Mouse (Mus musculus) heart, embryonic 13.5 days (tissue): ENCODE measurements at regions not wholly inside any gene's neighbourhood (a gene's known extent, or its start where the extent isn't known, plus 50 kb on each side); places are given as distances from the start of the nearest gene placed in this dataset.

ENCODE experiments used
- ATAC-seq: fragments of 200-750 bp; cut with Nextera tagmentation; 2 replicates; pipeline ENCODE4 v1.8.0; 2017; ENCODE audit warnings: moderate TSS enrichment; ENCODE audit not compliant: insufficient number of reproducible peaks, low FRiP score, low TSS enrichment; ENCODE audit errors: extremely low read depth
- H3K27ac ChIP-seq: fragments of 300-500 bp; sonication (generic); replicated peaks from 2 replicates; pipeline ENCODE4 v1.5.1; 2015; ENCODE audit warnings: moderate library complexity, mild to moderate bottlenecking, inconsistent platforms
- H3K27me3 ChIP-seq: fragments of 300-500 bp; sonication (generic); replicated peaks from 2 replicates; pipeline ENCODE4 v1.6.1; 2015; ENCODE audit warnings: mild to moderate bottlenecking, inconsistent platforms
- H3K36me3 ChIP-seq: fragments of 300-500 bp; sonication (generic); 2 replicates; pipeline ENCODE4 v1.6.1; 2015; ENCODE audit warnings: mild to moderate bottlenecking, inconsistent platforms
- H3K4me1 ChIP-seq: fragments of 300-500 bp; sonication (generic); 2 replicates; pipeline ENCODE4 v1.6.1; 2015; ENCODE audit warnings: inconsistent platforms
- H3K4me2 ChIP-seq: fragments of 300-500 bp; sonication (generic); 2 replicates; pipeline ENCODE4 v1.6.1; 2015; ENCODE audit warnings: inconsistent platforms, mild to moderate bottlenecking, moderate library complexity
- H3K4me3 ChIP-seq: fragments of 300-500 bp; sonication (generic); 2 replicates; pipeline ENCODE4 v1.5.1; 2015; ENCODE audit warnings: moderate library complexity, mild to moderate bottlenecking, inconsistent platforms
- H3K9ac ChIP-seq: fragments of 300-500 bp; sonication (generic); 2 replicates; pipeline ENCODE4 v1.6.1; 2015; ENCODE audit warnings: inconsistent platforms, mild to moderate bottlenecking, moderate library complexity
- H3K9me3 ChIP-seq: fragments of 300-500 bp; sonication (generic); 2 replicates; pipeline ENCODE4 v1.6.1; 2016; ENCODE audit warnings: inconsistent platforms
- WGBS: fragments of 180-500 bp; shearing (Covaris S2); methylation state at CpG from one replicate; pipeline ENCODE4 v1.1.7; 2015; ENCODE audit warnings: mixed read lengths; 5-methylcytosine and 5-hydroxymethylcytosine counted together

GRCm38 (mm10) chr14:105668969-105669368, 227.7 kb downstream of the Spry2 start:
- Histone ChIP-seq H3K9me3 (no peaks in the 10 kb centered on the region), H3K27ac (no peak overlapping the region), H3K4me1 (peaks cover 16% of the 10 kb centered on the region), H3K27me3 (no peaks in the 10 kb centered on the region), H3K4me3 (0 out of 2 replicates have a peak overlapping the region, but pooled peaks have one; percentile 16), H3K4me2 (peak overlapping the region; percentile 59), H3K36me3 (no peaks in the 10 kb centered on the region), H3K9ac (peak overlapping the region; percentile 59; the same call in 1 of the 2 replicates)
- 17% methylated on average over 11 of the region's 11 CpGs for WGBS
- ATAC-seq, result no peak

GRCm38 (mm10) chr14:105664671-105665198, 231.9 kb downstream of the Spry2 start:
- Histone ChIP-seq H3K36me3 (no peaks in the 10 kb centered on the region), H3K9ac (no peak overlapping the region), H3K27me3 (no peaks in the 10 kb centered on the region), H3K27ac (no peak overlapping the region), H3K9me3 (no peaks in the 10 kb centered on the region), H3K4me1 (peaks cover 11% of the 10 kb centered on the region), H3K4me3 (no peak overlapping the region), H3K4me2 (no peak overlapping the region)
- no peak for ATAC-seq
- WGBS, result 62% methylated on average over 7 of the region's 7 CpGs

GRCm38 (mm10) chr14:105663472-105663871, 233.1 kb downstream of the Spry2 start:
- no peak overlapping the region for H3K4me3 ChIP-seq
- H3K36me3 ChIP-seq, result no peaks in the 10 kb centered on the region
- ATAC-seq, result no peak
- no peak overlapping the region for H3K27ac ChIP-seq
- H3K9me3 ChIP-seq, result no peaks in the 10 kb centered on the region
- 77% methylated on average over 3 of the region's 4 CpGs for WGBS
- H3K27me3 ChIP-seq, result no peaks in the 10 kb centered on the region
- H3K4me2 ChIP-seq, result no peak overlapping the region
- peaks cover 5% of the 10 kb centered on the region; the same call in 1 of the 2 replicates for H3K4me1 ChIP-seq
- H3K9ac ChIP-seq, result no peak overlapping the region

- WGBS, result 80% methylated on average over 6 of the region's 6 CpGs
Measured at GRCm38 (mm10) chr14:105662839-105663238, 233.8 kb downstream of the Spry2 start.

GRCm38 (mm10) chr14:105658316-105658715, 238.3 kb downstream of the Spry2 start:
- WGBS, result 84% methylated on average over 2 of the region's 2 CpGs
- Histone ChIP-seq H3K4me2 (no peak overlapping the region), H3K4me3 (no peak overlapping the region), H3K27ac (no peak overlapping the region), H3K36me3 (no peaks in the 10 kb centered on the region), H3K27me3 (no peaks in the 10 kb centered on the region), H3K4me1 (no peaks in the 10 kb centered on the region), H3K9ac (no peak overlapping the region), H3K9me3 (peaks cover 5% of the 10 kb centered on the region; the same call in 1 of the 2 replicates)
- no peak for ATAC-seq

More at GRCm38 (mm10) chr14:105662839-105663238, 233.8 kb downstream of the Spry2 start:
- H3K4me1 ChIP-seq, result peaks cover 5% of the 10 kb centered on the region; the same call in 1 of the 2 replicates
- no peak overlapping the region for H3K4me3 ChIP-seq
- ATAC-seq, result no peak
- H3K36me3 ChIP-seq, result no peaks in the 10 kb centered on the region
- H3K9me3 ChIP-seq, result peaks cover 3% of the 10 kb centered on the region; the same call in 1 of the 2 replicates
- H3K9ac ChIP-seq, result no peak overlapping the region
- no peak overlapping the region for H3K27ac ChIP-seq
- H3K27me3 ChIP-seq, result no peaks in the 10 kb centered on the region
- H3K4me2 ChIP-seq, result no peak overlapping the region

- Histone ChIP-seq H3K36me3 (no peaks in the 10 kb centered on the region), H3K27me3 (no peaks in the 10 kb centered on the region), H3K9ac (no peak overlapping the region), H3K4me1 (no peaks in the 10 kb centered on the region), H3K4me2 (no peak overlapping the region), H3K9me3 (no peaks in the 10 kb centered on the region; the same call in 1 of the 2 replicates), H3K4me3 (no peak overlapping the region), H3K27ac (no peak overlapping the region)
- WGBS, result 35% methylated on average over 3 of the region's 3 CpGs
- no peak for ATAC-seq
Measured at GRCm38 (mm10) chr14:105647166-105647565, 249.5 kb downstream of the Spry2 start.

- WGBS, result 82% methylated on average over 2 of the region's 2 CpGs
- Histone ChIP-seq H3K9me3 (no peaks in the 10 kb centered on the region), H3K36me3 (no peaks in the 10 kb centered on the region), H3K4me2 (no peak overlapping the region), H3K27ac (no peak overlapping the region), H3K27me3 (no peaks in the 10 kb centered on the region), H3K4me1 (no peaks in the 10 kb centered on the region), H3K9ac (no peak overlapping the region), H3K4me3 (no peak overlapping the region)
- no peak for ATAC-seq
Measured at GRCm38 (mm10) chr14:105644428-105644827, 252.2 kb downstream of the Spry2 start.

- H3K27ac ChIP-seq, result no peak overlapping the region
- H3K4me3 ChIP-seq, result no peak overlapping the region
- no peak for ATAC-seq
- H3K9me3 ChIP-seq, result no peaks in the 10 kb centered on the region
- no peaks in the 10 kb centered on the region for H3K36me3 ChIP-seq
- H3K4me1 ChIP-seq, result no peaks in the 10 kb centered on the region
- H3K9ac ChIP-seq, result no peak overlapping the region
- H3K4me2 ChIP-seq, result no peak overlapping the region
- 79% methylated on average over 7 of the region's 7 CpGs for WGBS
- no peaks in the 10 kb centered on the region for H3K27me3 ChIP-seq
Measured at GRCm38 (mm10) chr14:105643285-105643957, 253.2 kb downstream of the Spry2 start.

GRCm38 (mm10) chr14:105632335-105632734, 264.3 kb downstream of the Spry2 start:
- no peak for ATAC-seq
- WGBS, result 83% methylated on average over 4 of the region's 4 CpGs
- H3K4me1 ChIP-seq, result no peaks in the 10 kb centered on the region

GRCm38 (mm10) chr14:105631681-105632031, 265.0 kb downstream of the Spry2 start:
- Histone ChIP-seq H3K27me3 (no peaks in the 10 kb centered on the region), H3K9ac (no peak overlapping the region), H3K4me3 (no peak overlapping the region), H3K9me3 (no peaks in the 10 kb centered on the region), H3K4me2 (no peak overlapping the region), H3K4me1 (no peaks in the 10 kb centered on the region), H3K27ac (no peak overlapping the region), H3K36me3 (no peaks in the 10 kb centered on the region)
- WGBS, result 77% methylated on average over 5 of the region's 5 CpGs
- ATAC-seq, result no peak

More at GRCm38 (mm10) chr14:105632335-105632734, 264.3 kb downstream of the Spry2 start:
- Histone ChIP-seq H3K36me3 (no peaks in the 10 kb centered on the region), H3K4me3 (no peak overlapping the region), H3K27me3 (no peaks in the 10 kb centered on the region), H3K27ac (no peak overlapping the region), H3K9me3 (no peaks in the 10 kb centered on the region), H3K9ac (no peak overlapping the region), H3K4me2 (no peak overlapping the region)

GRCm38 (mm10) chr14:105630867-105631680, 265.5 kb downstream of the Spry2 start:
- H3K27me3 ChIP-seq, result no peaks in the 10 kb centered on the region
- H3K4me2 ChIP-seq, result no peak overlapping the region
- no peaks in the 10 kb centered on the region for H3K9me3 ChIP-seq
- no peak overlapping the region for H3K27ac ChIP-seq
- no peak for ATAC-seq
- H3K36me3 ChIP-seq, result no peaks in the 10 kb centered on the region
- no peak overlapping the region for H3K4me3 ChIP-seq
- H3K9ac ChIP-seq, result no peak overlapping the region
- H3K4me1 ChIP-seq, result no peaks in the 10 kb centered on the region
- WGBS, result 83% methylated on average over 9 of the region's 9 CpGs
